Mouse (Mus musculus) kidney, embryonic 15.5 days (tissue): ENCODE measurements at regions not wholly inside any gene's neighbourhood (a gene's known extent, or its start where the extent isn't known, plus 50 kb on each side); places are given as distances from the start of the nearest gene placed in this dataset.
A peak's percentile ranks its signal among the peaks of the same experiment; 100 is the strongest.

Source experiments
- ATAC-seq: fragments of 200-750 bp; cut with Nextera tagmentation; replicated peaks from 2 replicates; pipeline ENCODE4 v1.8.0; 2017; ENCODE audit warnings: moderate TSS enrichment; ENCODE audit not compliant: low FRiP score
- H3K27ac ChIP-seq: fragments of 300-500 bp; sonication (generic); 2 replicates; pipeline ENCODE4 v1.5.1; 2015; ENCODE audit warnings: mild to moderate bottlenecking, inconsistent platforms
- H3K27me3 ChIP-seq: fragments of 300-500 bp; sonication (generic); 2 replicates; pipeline ENCODE4 v1.6.1; 2015; ENCODE audit warnings: inconsistent platforms
- H3K36me3 ChIP-seq: fragments of 300-500 bp; sonication (generic); 2 replicates; pipeline ENCODE4 v1.6.1; 2015; ENCODE audit warnings: inconsistent platforms
- H3K4me1 ChIP-seq: fragments of 300-500 bp; sonication (generic); 2 replicates; pipeline ENCODE4 v1.6.1; 2015; ENCODE audit warnings: inconsistent platforms
- H3K4me2 ChIP-seq: fragments of 300-500 bp; sonication (generic); 2 replicates; pipeline ENCODE4 v1.6.1; 2015; ENCODE audit warnings: moderate library complexity, mild to moderate bottlenecking, inconsistent platforms
- H3K4me3 ChIP-seq: fragments of 300-500 bp; sonication (generic); replicated peaks from 2 replicates; pipeline ENCODE4 v1.5.1; 2015; ENCODE audit warnings: mild to moderate bottlenecking, inconsistent platforms
- H3K9ac ChIP-seq: fragments of 300-500 bp; sonication (generic); 2 replicates; pipeline ENCODE4 v1.6.1; 2015; ENCODE audit warnings: mild to moderate bottlenecking, inconsistent platforms
- H3K9me3 ChIP-seq: fragments of 300-500 bp; sonication (generic); replicated peaks from 2 replicates; pipeline ENCODE4 v1.6.1; 2016; ENCODE audit warnings: inconsistent platforms
- WGBS: fragments of 180-500 bp; shearing (Covaris S2); methylation state at CpG from one replicate; pipeline ENCODE4 v1.1.7; 2015; ENCODE audit warnings: mixed read lengths; 5-methylcytosine and 5-hydroxymethylcytosine counted together

DNA sequence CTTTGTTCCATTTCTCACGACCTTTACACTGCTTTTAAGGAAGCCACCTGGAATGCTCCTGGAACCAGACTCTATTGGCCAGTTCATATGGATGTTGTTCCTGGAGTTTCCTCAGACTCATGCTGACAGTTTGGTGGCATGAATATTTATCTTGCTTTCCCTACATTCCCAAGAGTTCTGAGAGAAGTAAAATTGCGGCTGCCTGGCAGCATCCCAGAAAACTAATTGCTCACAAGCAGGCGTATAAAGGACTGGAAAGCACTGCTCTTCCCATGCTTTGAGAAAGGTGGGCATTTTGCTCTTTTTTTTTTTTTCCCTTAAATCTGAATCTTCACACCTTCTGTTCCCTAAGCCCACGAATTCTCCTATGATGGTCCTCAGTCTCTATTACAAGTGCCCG lies 283.7 kb upstream of the Ano5 start:
- Histone ChIP-seq H3K27me3 (no peaks in the 10 kb centered on the region), H3K4me2 (no peak overlapping the region), H3K36me3 (no peaks in the 10 kb centered on the region), H3K9ac (no peak overlapping the region), H3K27ac (no peak overlapping the region), H3K9me3 (no peaks in the 10 kb centered on the region), H3K4me3 (no peak overlapping the region), H3K4me1 (0 out of 2 replicates have a peak, but pooled peaks cover 2% of the 10 kb centered on the region)
- 63% methylated on average over 5 of the region's 5 CpGs for WGBS
- ATAC-seq: no peak

DNA sequence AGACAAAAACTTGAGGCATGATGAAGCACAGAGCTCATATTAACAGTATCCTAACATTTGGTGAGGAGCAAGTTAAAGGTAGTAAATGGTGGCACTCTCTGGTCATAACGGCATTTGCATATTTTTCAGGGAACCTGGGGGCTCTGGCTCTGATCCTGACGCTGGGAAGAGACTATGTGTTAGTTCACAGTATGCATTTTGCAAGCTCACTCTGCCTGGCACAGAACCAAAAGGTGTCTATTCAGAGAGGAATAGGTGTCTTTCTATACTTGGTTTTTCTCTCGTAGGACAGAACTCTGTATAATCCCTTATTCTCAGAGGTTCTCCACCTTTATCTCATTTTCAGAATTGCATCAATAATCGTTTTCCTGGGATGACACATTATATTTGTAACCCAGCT lies 276.2 kb upstream of the Ano5 start:
- H3K27me3 ChIP-seq: no peaks in the 10 kb centered on the region
- ATAC-seq: no peak
- WGBS: 71% methylated on average over 4 of the region's 4 CpGs
- no peak overlapping the region for H3K9ac ChIP-seq
- no peaks in the 10 kb centered on the region for H3K4me1 ChIP-seq
- no peak overlapping the region for H3K27ac ChIP-seq
- H3K4me2 ChIP-seq: no peak overlapping the region
- no peaks in the 10 kb centered on the region for H3K36me3 ChIP-seq
- no peaks in the 10 kb centered on the region for H3K9me3 ChIP-seq
- H3K4me3 ChIP-seq: no peak overlapping the region

DNA sequence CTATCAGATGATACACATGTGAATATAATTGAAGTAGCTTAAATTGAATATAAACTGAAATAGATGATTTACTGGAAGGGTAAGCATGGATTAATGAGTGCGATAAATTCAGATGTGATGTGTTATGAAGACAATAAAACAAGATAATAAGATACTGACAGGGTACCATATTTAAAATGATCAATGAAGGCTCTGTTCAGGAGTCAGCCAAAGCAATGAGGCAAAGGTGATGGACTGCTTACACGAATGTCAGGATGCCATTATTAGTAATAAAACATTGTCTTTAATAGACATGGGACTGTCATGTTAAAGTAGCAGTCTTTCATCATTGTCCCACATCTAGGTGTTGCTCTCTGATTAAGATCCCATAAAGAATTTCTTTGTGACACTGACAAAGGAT lies 263.1 kb upstream of the Ano5 start:
- WGBS: 64% methylated on average over 2 of the region's 2 CpGs

GRCm38 (mm10) chr7:51254461-51254860 lies 256.4 kb upstream of the Ano5 start:
- H3K36me3 ChIP-seq: no peaks in the 10 kb centered on the region
- no peak for ATAC-seq
- H3K9me3 ChIP-seq: no peaks in the 10 kb centered on the region
- H3K27me3 ChIP-seq: no peaks in the 10 kb centered on the region
- no peak overlapping the region for H3K27ac ChIP-seq
- H3K4me1 ChIP-seq: no peaks in the 10 kb centered on the region
- no peak overlapping the region for H3K4me3 ChIP-seq
- no peak overlapping the region for H3K9ac ChIP-seq
- no peak overlapping the region for H3K4me2 ChIP-seq
- 73% methylated on average over 2 of the region's 2 CpGs for WGBS

More for the DNA sequence above, 263.1 kb upstream of the Ano5 start:
- Histone ChIP-seq H3K36me3 (no peaks in the 10 kb centered on the region), H3K9ac (no peak overlapping the region), H3K27ac (no peak overlapping the region), H3K4me2 (no peak overlapping the region), H3K4me1 (no peaks in the 10 kb centered on the region), H3K27me3 (no peaks in the 10 kb centered on the region), H3K4me3 (no peak overlapping the region), H3K9me3 (no peaks in the 10 kb centered on the region)
- no peak for ATAC-seq

DNA sequence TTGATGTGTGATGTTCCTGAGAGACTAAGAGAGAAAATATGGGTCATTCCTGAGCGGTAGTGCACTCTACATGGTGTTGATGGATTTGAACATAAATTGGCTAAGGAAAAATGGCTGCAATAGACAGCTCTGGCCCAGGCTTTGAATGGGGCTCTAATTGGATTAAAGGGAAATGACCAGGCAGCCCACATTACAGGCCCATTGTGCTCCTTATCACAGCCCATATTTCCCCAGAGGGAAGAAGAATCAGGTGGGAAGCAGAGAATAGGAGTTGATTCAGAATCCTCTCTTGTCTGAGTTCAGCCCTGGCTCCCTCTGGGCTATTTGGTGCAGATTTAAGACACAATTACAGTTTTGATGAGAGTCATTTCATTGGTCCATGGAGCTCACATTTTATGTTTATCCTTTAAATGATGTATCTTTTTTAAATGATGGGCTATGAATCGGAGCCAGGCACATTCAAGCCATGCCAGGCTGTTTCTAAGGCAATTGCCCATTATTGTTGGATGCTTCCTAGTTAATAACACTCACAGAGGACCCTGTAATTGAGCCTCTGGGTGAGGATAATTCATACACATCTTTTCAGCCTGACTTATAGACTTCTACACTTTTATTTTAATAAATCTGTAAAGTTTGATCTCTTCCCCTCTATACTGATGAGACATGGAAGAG lies 251.5 kb upstream of the Ano5 start:
- 68% methylated on average over 2 of the region's 2 CpGs for WGBS
- no peak for ATAC-seq
- Histone ChIP-seq H3K4me2 (no peak overlapping the region), H3K4me1 (no peaks in the 10 kb centered on the region), H3K4me3 (no peak overlapping the region), H3K27ac (no peak overlapping the region), H3K27me3 (no peaks in the 10 kb centered on the region), H3K36me3 (no peaks in the 10 kb centered on the region), H3K9me3 (no peaks in the 10 kb centered on the region), H3K9ac (no peak overlapping the region)

- WGBS: 83% methylated on average over 4 of the region's 4 CpGs
- no peak for ATAC-seq
- no peaks in the 10 kb centered on the region for H3K9me3 ChIP-seq
- no peaks in the 10 kb centered on the region for H3K36me3 ChIP-seq
- H3K27ac ChIP-seq: no peak overlapping the region
- H3K4me2 ChIP-seq: no peak overlapping the region
- no peaks in the 10 kb centered on the region for H3K4me1 ChIP-seq
- no peak overlapping the region for H3K9ac ChIP-seq
- no peaks in the 10 kb centered on the region for H3K27me3 ChIP-seq
- no peak overlapping the region for H3K4me3 ChIP-seq
Measured at GRCm38 (mm10) chr7:51264166-51264565, 246.7 kb upstream of the Ano5 start.

DNA sequence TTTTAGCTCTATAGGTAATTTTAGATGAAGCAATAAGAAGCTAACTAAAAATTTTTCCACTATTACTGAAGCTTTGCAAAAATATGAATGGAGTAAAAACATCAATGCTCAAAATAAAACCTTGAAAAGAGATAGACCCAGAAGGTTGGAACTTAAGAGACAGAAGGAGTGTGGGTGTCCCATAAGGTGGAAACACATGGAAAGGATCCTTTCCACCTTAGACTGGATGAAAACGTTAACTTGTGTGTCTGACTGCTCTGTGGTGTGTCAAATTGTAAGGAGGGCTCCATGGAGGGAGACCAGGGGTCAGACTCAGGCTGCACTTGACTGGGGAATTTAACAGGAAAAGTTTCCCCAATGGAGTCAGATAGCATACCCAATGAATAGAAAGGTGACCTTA lies 244.9 kb upstream of the Ano5 start:
- Histone ChIP-seq H3K36me3 (no peaks in the 10 kb centered on the region), H3K4me1 (no peaks in the 10 kb centered on the region), H3K27me3 (no peaks in the 10 kb centered on the region), H3K9me3 (no peaks in the 10 kb centered on the region), H3K4me2 (no peak overlapping the region), H3K4me3 (no peak overlapping the region), H3K9ac (no peak overlapping the region), H3K27ac (no peak overlapping the region)
- 65% methylated on average over 1 of the region's 1 CpGs for WGBS
- no peak for ATAC-seq

DNA sequence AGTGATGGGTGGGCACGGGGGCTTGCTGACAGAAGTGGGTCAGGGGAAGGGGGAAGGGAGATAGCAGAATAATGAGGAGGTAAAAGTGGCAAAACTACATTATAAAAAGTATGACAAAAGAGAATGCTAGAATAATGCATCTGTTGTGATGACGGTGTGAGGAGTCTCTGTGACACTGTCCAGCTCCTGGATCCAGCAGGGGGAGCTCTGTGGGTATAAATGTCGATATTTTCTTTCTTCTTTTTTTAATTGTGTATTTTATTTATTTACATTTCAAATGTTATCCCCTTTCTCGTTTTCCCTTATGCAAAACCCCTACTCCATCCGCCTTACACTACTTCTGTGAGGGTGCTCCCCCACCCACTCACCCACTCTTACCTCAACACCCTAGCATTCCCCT lies 243.9 kb upstream of the Ano5 start:
- 67% methylated on average over 5 of the region's 5 CpGs for WGBS

GRCm38 (mm10) chr7:51268743-51269142 lies 242.1 kb upstream of the Ano5 start:
- Histone ChIP-seq H3K36me3 (no peaks in the 10 kb centered on the region), H3K9me3 (no peaks in the 10 kb centered on the region), H3K4me3 (no peak overlapping the region), H3K9ac (no peak overlapping the region), H3K27ac (no peak overlapping the region), H3K4me1 (no peaks in the 10 kb centered on the region), H3K4me2 (no peak overlapping the region), H3K27me3 (no peaks in the 10 kb centered on the region)
- ATAC-seq: no peak
- 44% methylated on average over 4 of the region's 4 CpGs for WGBS

More for the DNA sequence above, 243.9 kb upstream of the Ano5 start:
- no peaks in the 10 kb centered on the region for H3K4me1 ChIP-seq
- H3K9me3 ChIP-seq: no peaks in the 10 kb centered on the region
- no peak overlapping the region for H3K4me3 ChIP-seq
- no peak for ATAC-seq
- H3K27ac ChIP-seq: no peak overlapping the region
- H3K9ac ChIP-seq: no peak overlapping the region
- no peaks in the 10 kb centered on the region for H3K27me3 ChIP-seq
- H3K36me3 ChIP-seq: no peaks in the 10 kb centered on the region
- H3K4me2 ChIP-seq: no peak overlapping the region

GRCm38 (mm10) chr7:51270531-51271090 lies 240.2 kb upstream of the Ano5 start:
- H3K36me3 ChIP-seq: no peaks in the 10 kb centered on the region
- no peaks in the 10 kb centered on the region for H3K9me3 ChIP-seq
- H3K4me1 ChIP-seq: no peaks in the 10 kb centered on the region
- no peak overlapping the region for H3K4me3 ChIP-seq
- no peak overlapping the region for H3K9ac ChIP-seq
- H3K4me2 ChIP-seq: no peak overlapping the region
- 70% methylated on average over 12 of the region's 12 CpGs for WGBS
- no peaks in the 10 kb centered on the region for H3K27me3 ChIP-seq
- H3K27ac ChIP-seq: no peak overlapping the region
- ATAC-seq: no peak

GRCm38 (mm10) chr7:51281470-51281869 lies 229.4 kb upstream of the Ano5 start:
- no peaks in the 10 kb centered on the region for H3K36me3 ChIP-seq
- H3K27me3 ChIP-seq: no peaks in the 10 kb centered on the region
- no peak overlapping the region for H3K4me3 ChIP-seq
- H3K9me3 ChIP-seq: no peaks in the 10 kb centered on the region
- H3K27ac ChIP-seq: no peak overlapping the region
- no peaks in the 10 kb centered on the region for H3K4me1 ChIP-seq
- no peak overlapping the region for H3K4me2 ChIP-seq
- ATAC-seq: no peak
- H3K9ac ChIP-seq: no peak overlapping the region

DNA sequence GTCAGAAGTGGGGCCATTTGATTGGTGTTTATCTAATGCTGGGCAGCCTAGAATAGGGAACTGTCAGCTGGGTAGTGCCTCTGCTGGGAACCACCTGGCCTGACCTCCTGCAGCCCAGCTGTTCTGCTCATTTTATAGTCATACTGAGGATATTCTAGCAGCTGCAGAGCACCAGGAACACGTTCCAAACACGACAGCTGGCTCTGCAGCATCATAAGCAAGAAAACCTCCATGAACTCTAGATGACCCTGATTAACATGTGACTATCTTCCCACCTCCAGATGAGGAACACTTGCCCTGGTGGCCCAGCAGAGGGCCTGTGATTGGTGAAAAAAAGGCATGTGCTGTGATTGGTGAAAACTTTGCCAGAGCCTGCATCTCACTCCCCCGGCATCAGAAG lies 210.6 kb upstream of the Ano5 start:
- no peaks in the 10 kb centered on the region for H3K4me1 ChIP-seq
- no peak overlapping the region for H3K9ac ChIP-seq
- ATAC-seq: 0 out of 2 replicates have a peak, but pooled peaks have one; percentile 40
- H3K27me3 ChIP-seq: no peaks in the 10 kb centered on the region
- no peak overlapping the region for H3K4me3 ChIP-seq
- H3K4me2 ChIP-seq: no peak overlapping the region
- H3K27ac ChIP-seq: no peak overlapping the region
- H3K36me3 ChIP-seq: no peaks in the 10 kb centered on the region
- 7% methylated on average over 3 of the region's 3 CpGs for WGBS
- no peaks in the 10 kb centered on the region for H3K9me3 ChIP-seq

GRCm38 (mm10) chr7:51307757-51308156 lies 203.1 kb upstream of the Ano5 start:
- 72% methylated on average over 2 of the region's 2 CpGs for WGBS
- Histone ChIP-seq H3K36me3 (no peaks in the 10 kb centered on the region), H3K4me1 (no peaks in the 10 kb centered on the region), H3K27ac (no peak overlapping the region), H3K4me3 (no peak overlapping the region), H3K4me2 (no peak overlapping the region), H3K9me3 (no peaks in the 10 kb centered on the region), H3K27me3 (no peaks in the 10 kb centered on the region), H3K9ac (no peak overlapping the region)
- no peak for ATAC-seq
